In the genomic region with DNA sequence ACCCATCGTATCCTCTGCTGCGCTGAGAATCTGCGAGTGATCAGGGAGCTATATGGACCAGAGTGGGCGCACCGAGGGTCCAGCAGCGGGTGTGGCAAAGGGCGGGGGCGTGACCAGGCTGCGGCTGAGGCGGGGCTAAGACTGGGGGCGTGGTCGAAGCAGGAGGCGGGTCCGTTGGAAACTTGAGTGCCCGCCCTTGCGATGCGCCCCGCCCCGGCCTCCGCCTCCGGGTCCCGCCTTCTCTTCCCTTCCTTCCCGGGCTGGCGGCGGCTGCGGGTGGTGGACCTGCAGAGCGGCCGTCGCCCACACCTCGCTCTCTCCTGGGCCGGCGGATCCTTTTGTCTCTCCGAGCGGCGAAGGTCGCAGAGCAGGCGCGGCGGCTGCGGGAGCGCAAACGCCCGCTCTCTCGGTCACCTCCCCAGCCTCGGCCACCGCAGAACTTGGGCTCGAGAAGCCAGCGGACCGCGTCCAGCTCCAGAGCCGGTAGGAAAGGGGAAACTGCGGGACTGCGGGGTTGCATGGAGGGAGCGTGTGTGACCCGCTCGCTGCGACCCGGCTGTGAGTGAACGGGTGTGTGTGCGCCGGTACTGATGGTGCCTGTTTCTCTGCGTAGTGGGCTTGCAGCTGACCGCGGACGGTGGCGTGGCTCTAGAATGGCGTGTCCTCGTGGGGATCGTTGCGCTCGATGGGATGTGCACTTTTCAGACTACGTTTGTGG, we compare ENCODE assay signal across 1 mouse cellular context.
A peak's percentile ranks its signal among the peaks of the same experiment; 100 is the strongest.
TF ChIP-seq lines count a peak whose summit lies in the region.

A gene (plus strand): TSS at position 293 of the 718 bp plus-strand sequence.

TF ChIP-seq in MEL, 35 proteins besides CTCF, POLR2A, EP300 and RAD21 (continued from another document):
- 0 out of 2 replicates have a peak, but pooled peaks have one; percentile 42 for TF ChIP-seq POLR2AphosphoS2 (IDR thresholded peaks at IDR 0.05; ENCODE audit: low read length)
- no peak for TF ChIP-seq SMC3 (IDR thresholded peaks at IDR 0.05; ENCODE audit: low read depth, low read length)
- TF ChIP-seq KAT2A (conservative IDR thresholded peaks at IDR 0.05; ENCODE audit: low read depth, low read length): no peak
- TF ChIP-seq GATA1 (IDR thresholded peaks at IDR 0.05; ENCODE audit: low read depth, low read length): no peak
- no peak for TF ChIP-seq ELF1 (IDR thresholded peaks at IDR 0.05; ENCODE audit: low read depth, low read length)
- no peak for TF ChIP-seq MYC (IDR thresholded peaks at IDR 0.05; ENCODE audit: low read depth, low read length)
- TF ChIP-seq MAFK (IDR thresholded peaks at IDR 0.05; ENCODE audit: borderline replicate concordance, low read depth, low read length): no peak
- TF ChIP-seq ZNF384 (IDR thresholded peaks at IDR 0.05; ENCODE audit: low read depth, low read length): no peak
- 0 out of 2 replicates have a peak, but pooled peaks have one; percentile 10 for TF ChIP-seq USF1 (IDR thresholded peaks at IDR 0.05; ENCODE audit: low read depth, low read length)
- TF ChIP-seq CHD2 (IDR thresholded peaks at IDR 0.05; ENCODE audit: low read length): no peak
- TF ChIP-seq NRF1 (IDR thresholded peaks at IDR 0.05; ENCODE audit: insufficient read depth, low read depth, low read length, poor library complexity, severe bottlenecking): no peak
- TF ChIP-seq RCOR1 (IDR thresholded peaks at IDR 0.05; ENCODE audit: low read depth, low read length): no peak
- TF ChIP-seq GABPA (IDR thresholded peaks at IDR 0.05; ENCODE audit: low read depth, low read length): no peak
- peak; percentile 60 for TF ChIP-seq NELFE (IDR thresholded peaks at IDR 0.05; ENCODE audit: low read depth, low read length)
